Mouse (Mus musculus): ENCODE measurements around the gene Tmem115.

GRCm38 (mm10) chr9:107538231-107538630, 4.5 kb downstream of the Tmem115 start:
- TF ChIP-seq CTCF (IDR thresholded peaks at IDR 0.05; ENCODE audit: low read depth) (no peak), EP300 (IDR thresholded peaks at IDR 0.05; ENCODE audit: low read depth) (no peak)

All from liver, embryonic 14.5 days (tissue).